Mouse (Mus musculus): ENCODE results near the gene Exoc3l2.

Exoc3l2 gene

GRCm38 (mm10) chr7:19455819-19456495, 7.2 kb upstream of the Exoc3l2 start:
- in situ Hi-C loops (cut with MboI; ENCODE audit: low sequenced_read_pairs): no loop called here

GRCm38 (mm10) chr7:19456628-19457027, 6.5 kb upstream of the Exoc3l2 start:
- in situ Hi-C loops (cut with MboI; ENCODE audit: low sequenced_read_pairs): no loop called here

- in situ Hi-C loops (cut with MboI; ENCODE audit: low sequenced_read_pairs): no loop called here
Observed at GRCm38 (mm10) chr7:19457414-19458071, 5.6 kb upstream of the Exoc3l2 start.

- in situ Hi-C loops (cut with MboI; ENCODE audit: low sequenced_read_pairs): no loop called here
Observed at GRCm38 (mm10) chr7:19458072-19458486, 5.1 kb upstream of the Exoc3l2 start.

- in situ Hi-C loops (cut with MboI; ENCODE audit: low sequenced_read_pairs): no loop called here
Observed at GRCm38 (mm10) chr7:19458591-19459111, 4.5 kb upstream of the Exoc3l2 start, which contains the start of gene Mark4. Gene Mark4, minus strand, starts transcription at chr7:19458821.

GRCm38 (mm10) chr7:19459144-19459870, 3.8 kb upstream of the Exoc3l2 start:
- in situ Hi-C loops (cut with MboI; ENCODE audit: low sequenced_read_pairs): no loop called here

- in situ Hi-C loops (cut with MboI; ENCODE audit: low sequenced_read_pairs): loop anchor here (10.0 kb wide), 1 partner anchor 64 kb away; no protein-coding TSS in a partner anchor
Observed at GRCm38 (mm10) chr7:19460500-19460899, 2.6 kb upstream of the Exoc3l2 start.

- in situ Hi-C loops (cut with MboI; ENCODE audit: low sequenced_read_pairs): loop anchor here (10.0 kb wide), 1 partner anchor 63 kb away; no protein-coding TSS in a partner anchor
Observed at GRCm38 (mm10) chr7:19461488-19461887, 1.6 kb upstream of the Exoc3l2 start.

GRCm38 (mm10) chr7:19462443-19462842, 688 bp upstream of the Exoc3l2 start:
- in situ Hi-C loops (cut with MboI; ENCODE audit: low sequenced_read_pairs): loop anchor here (10.0 kb wide), 1 partner anchor 62 kb away; no protein-coding TSS in a partner anchor

GRCm38 (mm10) chr7:19464367-19465307, 1.5 kb downstream of the Exoc3l2 start:
- in situ Hi-C loops (cut with MboI; ENCODE audit: low sequenced_read_pairs): loop anchor here (10.0 kb wide), 1 partner anchor 60 kb away; no protein-coding TSS in a partner anchor

GRCm38 (mm10) chr7:19466602-19467145, 3.5 kb downstream of the Exoc3l2 start:
- in situ Hi-C loops (cut with MboI; ENCODE audit: low sequenced_read_pairs): loop anchor here (10.0 kb wide), 1 partner anchor 58 kb away; no protein-coding TSS in a partner anchor

- in situ Hi-C loops (cut with MboI; ENCODE audit: low sequenced_read_pairs): loop anchor here (10.0 kb wide), 1 partner anchor 57 kb away; no protein-coding TSS in a partner anchor
Observed at GRCm38 (mm10) chr7:19467638-19468037, 4.5 kb downstream of the Exoc3l2 start.

- in situ Hi-C loops (cut with MboI; ENCODE audit: low sequenced_read_pairs): loop anchor here (10.0 kb wide), 1 partner anchor 57 kb away; no protein-coding TSS in a partner anchor
Observed at GRCm38 (mm10) chr7:19468279-19468678, 5.1 kb downstream of the Exoc3l2 start.

GRCm38 (mm10) chr7:19469404-19469803, 6.3 kb downstream of the Exoc3l2 start:
- in situ Hi-C loops (cut with MboI; ENCODE audit: low sequenced_read_pairs): loop anchor here (10.0 kb wide), 1 partner anchor 55 kb away; no protein-coding TSS in a partner anchor

- in situ Hi-C loops (cut with MboI; ENCODE audit: low sequenced_read_pairs): no loop called here
Observed at GRCm38 (mm10) chr7:19470308-19470707, 7.2 kb downstream of the Exoc3l2 start.

GRCm38 (mm10) chr7:19472403-19472802, 9.3 kb downstream of the Exoc3l2 start:
- in situ Hi-C loops (cut with MboI; ENCODE audit: low sequenced_read_pairs): no loop called here

- in situ Hi-C loops (cut with MboI; ENCODE audit: low sequenced_read_pairs): no loop called here
Observed at GRCm38 (mm10) chr7:19473875-19474443, 10.8 kb downstream of the Exoc3l2 start.

GRCm38 (mm10) chr7:19477084-19477483, 14.0 kb downstream of the Exoc3l2 start:
- in situ Hi-C loops (cut with MboI; ENCODE audit: low sequenced_read_pairs): no loop called here

Data from CH12F3 (cell line).